Mouse (Mus musculus) mouse trophoblast stem cell (cell line): ENCODE measurements around the gene Kin.

Source experiments
- in situ Hi-C, 2 experiments: fragments of 300-500 bp; cut with MseI, MboI; formaldehyde crosslinking; loops; 2 replicates in 1 of 2; 3 replicates in 1 of 2; pipeline ENCODE4 v1.15.1; 2025

The Kin gene

DNA sequence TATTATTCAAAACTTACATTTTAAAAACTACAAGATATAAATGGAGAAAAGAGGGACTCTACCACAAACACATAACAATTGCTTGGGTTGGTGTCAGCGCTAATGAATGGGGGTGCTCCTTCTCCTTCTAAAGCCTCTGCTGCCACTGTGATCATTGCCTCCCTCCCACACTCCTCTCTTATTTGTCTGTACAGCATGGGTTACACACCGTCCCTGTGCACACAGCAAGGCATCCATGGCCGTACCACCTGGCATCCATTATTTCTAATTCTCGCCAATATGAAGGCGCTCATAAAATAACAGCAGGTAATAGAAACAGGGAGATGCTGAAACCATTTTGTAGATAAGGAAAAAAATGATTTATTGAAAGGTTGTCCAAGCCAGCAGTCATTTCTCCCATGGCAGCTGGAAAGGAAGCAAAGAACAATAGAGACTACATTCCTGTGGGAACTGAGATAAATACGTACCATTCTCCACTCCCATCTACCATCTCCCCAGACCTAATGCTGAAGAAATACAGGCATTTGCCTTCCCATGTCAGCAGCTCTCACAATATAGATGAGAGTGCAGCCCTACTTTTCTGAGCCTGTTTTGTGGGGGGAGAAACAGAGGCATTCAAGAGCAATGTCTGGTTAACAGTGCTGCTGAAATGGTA lies 28.3 kb downstream of the Kin start:
- in situ Hi-C loops = no loop called here

DNA sequence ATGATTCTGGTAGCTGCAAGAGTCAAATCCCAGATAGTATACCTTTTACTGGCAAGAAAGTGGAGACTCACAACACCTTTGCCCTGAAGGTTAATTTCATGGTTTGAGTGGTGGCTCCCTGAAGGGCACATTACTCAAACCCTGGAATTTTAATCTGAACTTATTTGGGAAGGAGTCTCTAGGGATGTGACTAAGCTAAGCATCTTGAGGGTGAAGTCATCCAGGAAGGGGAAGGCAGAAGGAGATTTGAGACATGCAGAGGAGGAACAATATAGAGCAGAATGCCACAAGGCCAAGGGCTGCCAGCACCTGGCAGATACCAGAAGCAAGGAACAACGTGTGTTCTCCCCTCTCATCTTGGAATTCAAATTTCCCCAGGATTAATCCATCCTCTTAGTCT lies 38.4 kb downstream of the Kin start:
- in situ Hi-C loops = no loop called here

DNA sequence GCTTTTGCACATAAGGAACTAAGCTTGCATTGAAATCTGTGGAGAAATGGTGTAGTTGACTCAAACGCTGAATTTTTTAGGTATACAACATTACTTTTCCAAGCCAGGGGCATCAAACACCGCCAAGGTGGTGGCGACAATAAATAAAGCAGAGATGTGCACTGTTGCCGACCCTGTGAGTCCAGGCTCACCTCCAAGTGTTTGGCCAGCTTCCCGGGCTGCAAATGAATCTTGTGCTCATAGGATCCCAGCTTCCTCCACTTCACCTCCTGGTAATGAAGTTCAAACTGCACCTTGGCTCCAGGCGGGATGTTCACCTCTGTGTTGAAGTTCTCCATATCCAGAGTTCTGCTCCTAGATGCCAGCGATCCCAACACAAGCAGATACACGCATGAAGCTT lies 38.9 kb downstream of the Kin start:
- in situ Hi-C loops = no loop called here

DNA sequence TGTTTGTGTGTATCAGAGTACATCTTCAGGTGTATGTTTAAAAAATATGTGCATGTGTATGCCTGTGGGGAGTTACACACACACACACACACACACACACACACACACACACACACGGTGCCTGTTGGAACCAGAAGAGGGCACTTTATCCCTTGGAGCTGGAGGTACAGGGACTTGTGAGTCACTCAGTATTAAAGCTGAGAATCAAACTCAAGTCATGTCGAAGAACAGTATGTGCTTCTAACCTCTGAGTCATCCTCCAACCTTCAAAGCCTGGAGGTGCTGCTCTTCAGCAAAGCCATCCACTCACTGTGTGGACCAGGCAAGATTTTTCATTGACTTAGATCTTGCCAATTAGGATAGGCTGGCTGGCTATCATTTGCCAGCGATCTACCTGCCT lies 41.4 kb downstream of the Kin start:
- in situ Hi-C loops = no loop called here

DNA sequence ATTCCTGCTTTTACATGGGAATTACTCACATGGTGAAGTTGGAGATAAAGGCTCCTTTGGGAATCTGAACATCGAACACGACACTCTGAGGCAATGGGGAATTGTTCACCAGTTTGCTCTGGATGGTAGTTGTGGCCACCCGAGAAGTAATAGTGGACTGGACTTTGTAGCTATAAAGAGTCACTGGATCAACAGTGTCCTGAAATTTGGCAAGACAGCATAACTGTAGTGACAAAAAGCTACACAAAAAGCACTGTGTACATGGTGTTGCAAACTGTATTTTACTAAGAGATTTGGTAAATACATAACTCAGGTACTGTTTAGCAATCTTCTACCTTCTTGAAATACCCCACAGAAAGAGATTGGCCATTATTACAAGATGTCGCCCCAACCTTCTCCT lies 45.7 kb downstream of the Kin start:
- in situ Hi-C loops = no loop called here

DNA sequence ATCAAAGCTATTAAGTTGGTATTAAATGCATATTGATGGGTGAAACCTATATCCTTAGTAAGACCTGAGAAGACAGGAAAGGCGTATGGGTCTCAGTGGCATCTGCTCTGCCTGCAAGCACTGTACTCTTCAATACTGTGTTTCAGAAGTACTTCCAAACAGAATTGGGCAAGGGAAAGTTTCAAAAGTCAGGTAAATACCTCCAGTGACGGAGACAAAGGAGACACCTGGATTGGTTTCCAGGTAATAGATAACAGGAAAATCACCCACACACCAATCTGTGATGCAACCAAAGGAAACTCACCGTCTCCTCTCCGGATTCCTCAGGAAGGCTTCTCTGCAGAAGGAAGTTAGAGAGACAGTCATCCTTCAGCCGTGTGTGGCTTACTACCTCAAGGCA lies 47.1 kb downstream of the Kin start:
- in situ Hi-C loops = no loop called here

DNA sequence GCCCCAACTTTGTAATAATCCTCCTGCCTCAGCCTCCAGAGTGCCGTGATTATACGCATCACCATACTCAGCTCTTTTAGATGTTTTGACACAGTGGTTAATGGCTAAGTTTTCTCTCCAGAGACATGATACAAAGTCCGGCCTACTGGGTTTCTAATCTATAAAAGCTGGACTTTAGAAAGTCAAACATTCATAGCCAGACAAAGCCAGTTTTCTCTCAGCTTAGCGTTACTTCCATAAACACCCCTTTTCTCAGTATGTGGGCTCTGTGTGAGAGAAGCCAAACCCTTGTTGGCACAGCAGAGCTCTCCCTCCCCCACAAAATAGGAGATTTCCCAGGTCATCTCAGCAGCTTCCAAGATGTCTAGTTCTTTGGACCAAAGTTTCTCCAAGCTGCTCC lies 48.2 kb downstream of the Kin start:
- in situ Hi-C loops = no loop called here

DNA sequence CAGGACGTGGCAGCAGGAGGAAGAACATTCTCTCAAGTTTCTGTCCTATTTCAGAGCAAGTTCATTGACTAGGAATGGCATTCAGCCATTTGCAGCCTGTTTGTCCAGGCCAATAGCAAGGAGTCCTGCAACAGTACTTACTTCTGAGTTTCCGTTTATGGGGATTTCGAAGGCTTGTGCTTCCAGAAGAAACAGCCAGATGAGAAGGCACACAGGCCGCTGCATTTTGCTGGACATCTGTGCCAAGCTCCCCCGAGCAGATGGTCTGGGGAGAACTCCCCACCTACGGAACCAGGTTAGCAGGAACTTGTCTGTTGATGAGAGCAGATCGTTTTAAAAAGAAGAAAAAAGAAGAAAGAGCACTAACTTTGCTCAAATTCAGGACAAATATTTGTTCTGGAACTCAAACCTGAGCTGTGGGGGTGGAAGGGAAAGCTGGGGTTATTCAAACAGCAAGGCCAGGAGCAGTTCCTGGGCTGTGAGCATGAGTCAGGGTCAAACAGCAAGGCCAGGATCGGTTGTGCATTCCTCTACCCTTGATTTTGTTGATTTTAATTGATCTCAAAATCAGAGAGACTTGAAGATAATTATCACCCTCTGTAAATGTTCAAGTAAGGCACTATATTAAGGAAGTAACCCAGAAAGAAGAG lies 50.1 kb downstream of the Kin start:
- in situ Hi-C loops = no loop called here

DNA sequence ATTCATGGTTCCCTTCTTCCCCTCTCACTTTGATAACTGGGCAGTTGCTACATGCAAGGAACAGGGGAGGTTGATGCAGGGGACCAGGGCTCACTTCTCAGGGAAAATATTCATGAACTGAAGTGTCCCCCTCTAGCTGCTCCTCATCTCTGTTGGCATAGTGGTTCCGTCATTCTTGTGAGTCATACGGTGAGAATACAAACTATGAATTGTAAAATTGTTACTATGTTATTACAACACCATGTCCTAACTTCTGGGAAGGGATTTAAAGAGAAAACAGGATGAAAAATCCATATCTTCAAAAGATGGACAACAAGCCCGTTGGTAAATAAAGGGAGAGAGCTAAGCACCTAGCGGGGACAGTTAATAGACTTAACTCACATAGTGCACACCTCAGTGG lies 50.9 kb downstream of the Kin start, which contains the start of gene Itih2:
TSS of gene Itih2 (minus strand) at position 101 of the 400 bp plus-strand sequence.
- in situ Hi-C loops = no loop called here

DNA sequence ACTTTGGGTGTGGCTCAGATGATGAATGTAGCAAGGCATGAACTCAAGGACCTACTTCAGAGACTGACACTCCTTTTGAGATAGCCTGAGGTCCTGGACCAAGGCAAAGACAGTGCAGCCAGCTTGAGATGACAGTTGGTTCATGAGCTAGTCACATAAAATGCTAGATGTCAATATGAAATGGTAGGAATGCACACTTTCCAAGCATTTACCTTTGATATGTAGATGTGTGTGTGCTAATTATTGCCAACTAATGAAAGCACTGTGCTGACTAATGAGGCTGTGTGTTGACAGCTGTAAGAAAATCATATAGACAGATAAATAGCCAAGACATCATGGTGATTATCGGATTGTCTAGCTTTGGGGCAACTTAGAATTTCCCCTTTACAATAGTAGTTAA lies 51.7 kb downstream of the Kin start:
- in situ Hi-C loops = no loop called here

DNA sequence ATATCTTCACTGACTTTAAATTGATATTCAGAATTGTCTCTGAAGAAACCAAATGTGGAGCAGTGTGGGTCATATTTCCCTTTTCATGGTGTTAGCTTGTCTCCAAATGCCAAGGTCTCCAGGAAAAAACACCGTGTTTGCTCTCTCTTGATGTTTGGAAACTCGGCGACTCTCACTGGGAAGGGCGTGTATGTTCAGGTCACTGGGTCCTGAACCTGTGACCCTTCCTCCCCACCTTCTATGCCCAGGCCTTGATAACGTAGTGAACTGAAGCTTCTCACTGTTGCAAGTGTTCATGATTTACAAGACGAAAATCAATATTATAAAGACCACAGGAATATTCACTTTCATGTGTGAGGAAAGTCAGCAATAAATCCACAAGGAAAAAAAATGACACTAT lies 53.5 kb downstream of the Kin start:
- in situ Hi-C loops = no loop called here

DNA sequence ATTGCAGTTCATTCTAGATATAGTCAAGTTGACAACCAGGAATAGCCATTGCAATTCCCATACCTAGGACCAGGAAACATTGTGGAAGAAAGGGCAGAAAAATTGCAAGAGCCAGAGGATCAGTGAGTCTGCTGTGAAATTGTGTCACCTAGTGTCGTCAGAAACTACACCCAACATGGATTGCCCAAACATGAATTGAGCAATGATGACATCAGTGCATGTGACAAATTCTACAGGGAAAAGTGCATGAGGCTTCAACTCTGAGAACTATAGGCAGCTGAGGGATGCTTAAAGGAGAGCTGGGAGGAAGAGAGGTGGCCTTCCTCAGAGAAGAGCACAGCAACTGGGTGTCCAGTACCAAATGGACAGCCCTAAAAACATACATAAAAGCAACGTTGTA lies 56.9 kb downstream of the Kin start:
- in situ Hi-C loops = no loop called here

DNA sequence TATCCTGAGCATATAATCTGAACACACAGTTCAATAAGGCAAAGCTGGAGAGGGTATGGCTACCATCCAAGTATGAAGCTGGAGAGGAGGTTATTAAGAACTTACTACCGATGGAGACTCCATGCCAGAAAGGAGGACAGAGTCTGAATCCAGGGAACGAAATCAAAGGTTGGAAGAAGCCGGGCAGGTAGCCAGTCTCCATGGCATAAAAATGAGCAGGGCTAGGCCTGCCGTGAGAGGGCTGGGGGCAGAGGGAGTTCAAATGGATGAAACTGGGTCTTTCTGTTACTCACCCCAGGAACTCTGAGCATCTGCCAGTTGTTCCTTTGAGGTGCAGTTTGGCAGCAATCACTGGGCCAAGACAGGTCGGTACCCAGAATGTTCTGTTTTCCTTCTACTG lies 60.1 kb downstream of the Kin start:
- in situ Hi-C loops = loop anchor here in 1 of 2 experiments (10.0 kb wide), 1 partner anchor 144 kb away; no protein-coding TSS in a partner anchor
